Mouse (Mus musculus) urinary bladder, postnatal 10 days (tissue): ENCODE data around the gene Snhg11.
A peak's percentile ranks its signal among the peaks of the same experiment; 100 is the strongest.

Source experiments
- DNase-seq: peaks from one replicate; pipeline ENCODE4 v3.0.0; 2022; ENCODE audit warnings: low spot score

Gene Snhg11

GRCm38 (mm10) chr2:158375443-158376122 lies at the start of gene Snhg11:
Gene Snhg11 (plus strand): TSS chr2:158375638.
- no peak for DNase-seq

- no peak for DNase-seq
Observed at GRCm38 (mm10) chr2:158334356-158334755, 41.1 kb upstream of the Snhg11 start.

- no peak for DNase-seq
Observed at GRCm38 (mm10) chr2:158337698-158338097, 37.7 kb upstream of the Snhg11 start.

- DNase-seq: no peak
Observed at GRCm38 (mm10) chr2:158339948-158340564, 35.4 kb upstream of the Snhg11 start.

GRCm38 (mm10) chr2:158341324-158341723 lies 34.1 kb upstream of the Snhg11 start:
- DNase-seq: no peak

GRCm38 (mm10) chr2:158343495-158343894 lies 31.9 kb upstream of the Snhg11 start:
- DNase-seq: no peak

- no peak for DNase-seq
Observed at GRCm38 (mm10) chr2:158346467-158346866, 29.0 kb upstream of the Snhg11 start.

GRCm38 (mm10) chr2:158347868-158348267 lies 27.6 kb upstream of the Snhg11 start:
- no peak for DNase-seq

- no peak for DNase-seq
Observed at GRCm38 (mm10) chr2:158352801-158353520, 22.5 kb upstream of the Snhg11 start.

- DNase-seq: no peak
Observed at GRCm38 (mm10) chr2:158354348-158355114, 20.9 kb upstream of the Snhg11 start.

GRCm38 (mm10) chr2:158355238-158355637 lies 20.2 kb upstream of the Snhg11 start:
- no peak for DNase-seq

GRCm38 (mm10) chr2:158356121-158356520 lies 19.3 kb upstream of the Snhg11 start:
- DNase-seq: no peak

- no peak for DNase-seq
Observed at GRCm38 (mm10) chr2:158359757-158360620, 15.4 kb upstream of the Snhg11 start.

GRCm38 (mm10) chr2:158360873-158361677 lies 14.4 kb upstream of the Snhg11 start:
- DNase-seq: peak; percentile 49

- DNase-seq: no peak
Observed at GRCm38 (mm10) chr2:158361678-158362320, 13.6 kb upstream of the Snhg11 start.

- DNase-seq: no peak
Observed at GRCm38 (mm10) chr2:158364175-158364574, 11.3 kb upstream of the Snhg11 start.

GRCm38 (mm10) chr2:158365099-158365850 lies 10.2 kb upstream of the Snhg11 start:
- no peak for DNase-seq

- no peak for DNase-seq
Observed at GRCm38 (mm10) chr2:158367654-158368053, 7.8 kb upstream of the Snhg11 start.

- no peak for DNase-seq
Observed at GRCm38 (mm10) chr2:158368313-158368712, 7.1 kb upstream of the Snhg11 start.
